Mouse (Mus musculus) small intestine, adult 2 months (tissue): ENCODE measurements around the gene Tmeff1.

Experiments
- CTCF ChIP-seq: fragments of 200-500 bp; IDR thresholded peaks from 2 replicates; pipeline ENCODE4 v1.5.1; 2012; ENCODE audit warnings: low read depth, mild to moderate bottlenecking, control low read depth, inconsistent platforms, low read length, moderate library complexity, mixed read lengths; ENCODE audit not compliant: insufficient replicate concordance, insufficient read length; ENCODE audit errors: extremely low read depth
- POLR2A ChIP-seq: fragments of 200-500 bp; IDR thresholded peaks from 2 replicates; pipeline ENCODE4 v1.6.1; 2012; ENCODE audit warnings: low read depth, mild to moderate bottlenecking, control low read depth, inconsistent platforms, low read length, moderate library complexity

GRCm38 (mm10) chr4:48541526-48542250, 43.3 kb upstream of the Tmeff1 start:
- no peak for TF ChIP-seq POLR2A
- no peak for TF ChIP-seq CTCF
